Mouse (Mus musculus): ENCODE measurements around the gene Zbtb20. TPM values are rescaled to one million over a fixed set of nuclear protein-coding genes. Genes with fewer than 3 reads are reported as not detected.

Gene Zbtb20
- polyA plus RNA-seq, 2 experiments from 2014 or later, result 41.3 to 43.4 TPM

- no peak for ATAC-seq
Observed at GRCm38 (mm10) chr16:43363751-43364515, 488.3 kb downstream of the Zbtb20 start.

- no peak for ATAC-seq
Observed at GRCm38 (mm10) chr16:43364516-43364910, 488.8 kb downstream of the Zbtb20 start.

- no peak for ATAC-seq
Observed at GRCm38 (mm10) chr16:43365277-43365676, 489.6 kb downstream of the Zbtb20 start.

- no peak for ATAC-seq
Observed at GRCm38 (mm10) chr16:43370496-43371020, 494.9 kb downstream of the Zbtb20 start.

GRCm38 (mm10) chr16:43376782-43377181, 501.1 kb downstream of the Zbtb20 start:
- no peak for ATAC-seq

- no peak for ATAC-seq
Observed at GRCm38 (mm10) chr16:43379351-43380325, 504.0 kb downstream of the Zbtb20 start.

- no peak for ATAC-seq
Observed at GRCm38 (mm10) chr16:43381183-43381582, 505.5 kb downstream of the Zbtb20 start.

GRCm38 (mm10) chr16:43383149-43383740, 507.6 kb downstream of the Zbtb20 start:
- no peak for ATAC-seq

GRCm38 (mm10) chr16:43384953-43385619, 509.4 kb downstream of the Zbtb20 start:
- ATAC-seq, result no peak

- no peak for ATAC-seq
Observed at GRCm38 (mm10) chr16:43385620-43386210, 510.0 kb downstream of the Zbtb20 start.

GRCm38 (mm10) chr16:43386426-43386825, 510.7 kb downstream of the Zbtb20 start:
- no peak for ATAC-seq

- no peak for ATAC-seq
Observed at GRCm38 (mm10) chr16:43388389-43388788, 512.7 kb downstream of the Zbtb20 start.

GRCm38 (mm10) chr16:43390387-43390786, 514.7 kb downstream of the Zbtb20 start:
- ATAC-seq, result no peak

- no peak for ATAC-seq
Observed at GRCm38 (mm10) chr16:43393382-43393781, 517.7 kb downstream of the Zbtb20 start.

GRCm38 (mm10) chr16:43394013-43394568, 518.4 kb downstream of the Zbtb20 start:
- no peak for ATAC-seq

GRCm38 (mm10) chr16:43394760-43395159, 519.1 kb downstream of the Zbtb20 start:
- ATAC-seq, result no peak

- no peak for ATAC-seq
Observed at GRCm38 (mm10) chr16:43396849-43397628, 521.4 kb downstream of the Zbtb20 start.

GRCm38 (mm10) chr16:43397629-43398323, 522.1 kb downstream of the Zbtb20 start:
- ATAC-seq, result no peak

- no peak for ATAC-seq
Observed at GRCm38 (mm10) chr16:43399428-43399827, 523.7 kb downstream of the Zbtb20 start.

GRCm38 (mm10) chr16:43400046-43400445, 524.4 kb downstream of the Zbtb20 start:
- ATAC-seq, result no peak

Data from activated CD4-positive, CD25-positive, alpha-beta regulatory T cell, adult 4 months (primary cell).